Mouse (Mus musculus): ENCODE data around the gene Vps11. TPM values are rescaled to one million over a fixed set of nuclear protein-coding genes. Genes with fewer than 3 reads are reported as not detected.
"Not testable (repeated sequence)": the region's sequence is repeated elsewhere in the genome, so short reads cannot be mapped to it uniquely, and the experiment has no call there.

The Vps11 gene
- polyA plus RNA-seq, 1 experiment from 2014 or later, result 36.5 TPM

DNA sequence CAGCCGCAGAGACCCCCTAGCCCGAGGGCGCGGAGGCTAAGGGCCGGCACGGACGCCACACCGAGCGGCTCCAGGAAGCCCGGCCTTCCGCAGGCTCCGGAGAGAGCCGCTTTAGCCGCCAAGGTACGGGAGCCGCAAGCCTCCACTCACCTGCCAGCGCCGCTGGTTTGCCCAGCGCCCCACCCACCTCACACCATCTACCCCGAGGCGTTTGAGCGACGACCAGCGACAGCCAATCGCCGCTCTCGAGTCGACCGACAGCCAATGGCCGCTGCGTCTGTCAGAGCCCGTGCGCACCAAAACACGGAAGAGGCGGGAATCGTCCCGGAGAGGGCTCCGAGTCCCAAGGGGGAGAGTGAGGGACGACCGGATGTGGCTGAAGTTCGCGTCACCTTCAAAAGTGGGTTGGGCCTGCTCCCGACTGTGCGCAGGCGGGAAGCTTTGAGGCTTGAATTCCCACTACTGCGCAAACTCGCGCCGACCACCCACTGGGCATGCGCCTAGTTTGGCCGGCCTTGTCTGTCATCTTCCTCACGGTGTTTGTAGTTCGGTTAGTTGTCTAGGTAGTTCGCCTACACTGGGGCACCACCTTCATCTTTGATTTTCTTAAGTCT lies 55.9 kb downstream of the Vps11 start, which contains the start of gene Hinfp:
TSS of gene Hinfp (minus strand) at position 206 of the 614 bp plus-strand sequence.
- peak within 1 kb of the TSS; percentile 74 for H3K27ac ChIP-seq (replicated peaks)
- WGBS, result under 1% methylated on average over 54 of the region's 54 CpGs
- H3K4me1 ChIP-seq, result peaks cover 15% of the 10 kb centered on the region

DNA sequence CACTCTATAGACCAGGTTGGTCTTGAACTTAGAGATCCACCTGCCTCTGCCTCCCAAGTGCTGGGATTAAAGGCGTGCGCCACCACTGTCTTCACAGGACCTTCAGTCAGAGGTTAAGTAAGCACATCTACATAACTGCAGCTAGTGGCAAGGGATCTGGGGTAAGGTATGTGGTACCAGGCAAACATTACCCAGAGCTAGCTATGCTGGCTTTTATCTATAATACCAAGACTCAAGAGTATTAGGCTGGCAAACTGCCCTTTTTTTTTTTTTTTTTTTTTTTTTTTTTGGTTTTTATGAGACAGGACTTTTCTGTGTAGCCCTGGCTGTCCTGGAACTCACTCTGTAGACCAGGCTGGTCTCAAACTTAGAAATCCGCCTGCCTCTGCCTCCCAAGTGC lies 61.5 kb downstream of the Vps11 start:
- not testable (repeated sequence) for H3K27me3 ChIP-seq; ATAC-seq (ENCODE audit: low FRiP score, low read depth); H3K4me2 ChIP-seq (replicated peaks); H3K27ac ChIP-seq (replicated peaks); H3K9me3 ChIP-seq; H3K9ac ChIP-seq (replicated peaks); H3K4me3 ChIP-seq
- peaks cover 72% of the 10 kb centered on the region for H3K36me3 ChIP-seq
- WGBS, result 94% methylated on average over 3 of the region's 3 CpGs
- H3K4me1 ChIP-seq, result peaks cover 15% of the 10 kb centered on the region

More for the DNA sequence above, 55.9 kb downstream of the Vps11 start, which contains the start of gene Hinfp:
- peak; percentile 99 for ATAC-seq (ENCODE audit: low FRiP score, low read depth)
- Histone ChIP-seq H3K36me3 (peaks cover 21% of the 10 kb centered on the region), H3K9me3 (no peaks in the 10 kb centered on the region), H3K27me3 (no peaks in the 10 kb centered on the region), H3K9ac (replicated peaks) (peak within 1 kb of the TSS; percentile 92), H3K4me2 (replicated peaks) (peak within 1 kb of the TSS; percentile 72), H3K4me3 (peak within 1 kb of the TSS; percentile 96)

Small RNA genes within 50 kb of the gene (microRNA-seq; reads per million reads assigned to microRNA genes)
- gene Gm44335, result not detected
- gene Mir7085, result not detected

Other genes starting within 250 kb of the Vps11 start
- 0.24 and 0.43 TPM in 2 replicates for gene Gm49380, start 248.2 kb downstream of the Vps11 start, polyA plus RNA-seq (2016; fragmentation: Nextera tagmentation; extraction: Ambion mirVana)
- gene Rnf26, start 248.2 kb downstream of the Vps11 start, polyA plus RNA-seq (2016; fragmentation: Nextera tagmentation; extraction: Ambion mirVana), result 60.6 and 64.2 TPM in 2 replicates
- 12.1 and 14.3 TPM in 2 replicates for gene Mcam, start 227.2 kb downstream of the Vps11 start, polyA plus RNA-seq (2016; fragmentation: Nextera tagmentation; extraction: Ambion mirVana)
- gene Cbl, start 127.6 kb downstream of the Vps11 start, polyA plus RNA-seq (2016; fragmentation: Nextera tagmentation; extraction: Ambion mirVana), result 27.2 and 32.0 TPM in 2 replicates
- not detected in 2 replicates for gene Ccdc153, start 121.0 kb downstream of the Vps11 start, polyA plus RNA-seq (2016; fragmentation: Nextera tagmentation; extraction: Ambion mirVana)
- 0.20 and 0.31 TPM in 2 replicates for gene Pdzd3, start 110.2 kb downstream of the Vps11 start, polyA plus RNA-seq (2016; fragmentation: Nextera tagmentation; extraction: Ambion mirVana)
- 2.6 and 3.3 TPM in 2 replicates for gene Nlrx1, start 93.1 kb downstream of the Vps11 start, polyA plus RNA-seq (2016; fragmentation: Nextera tagmentation; extraction: Ambion mirVana)
- 12.9 and 14.4 TPM in 2 replicates for gene Abcg4, start 73.1 kb downstream of the Vps11 start, polyA plus RNA-seq (2016; fragmentation: Nextera tagmentation; extraction: Ambion mirVana)
- 33.9 and 38.5 TPM in 2 replicates for gene Hinfp, start 56.0 kb downstream of the Vps11 start, polyA plus RNA-seq (2016; fragmentation: Nextera tagmentation; extraction: Ambion mirVana)
- gene C2cd2l, start 41.4 kb downstream of the Vps11 start, polyA plus RNA-seq (2016; fragmentation: Nextera tagmentation; extraction: Ambion mirVana), result 19.0 and 19.7 TPM in 2 replicates
- 34.7 and 39.1 TPM in 2 replicates for gene Dpagt1, start 35.7 kb downstream of the Vps11 start, polyA plus RNA-seq (2016; fragmentation: Nextera tagmentation; extraction: Ambion mirVana)
- 351 and 363 TPM in 2 replicates for gene H2afx, start 27.0 kb downstream of the Vps11 start, polyA plus RNA-seq (2016; fragmentation: Nextera tagmentation; extraction: Ambion mirVana)
- 96.4 and 109 TPM in 2 replicates for gene Hmbs, start 17.4 kb downstream of the Vps11 start, polyA plus RNA-seq (2016; fragmentation: Nextera tagmentation; extraction: Ambion mirVana)
- gene Hyou1, start 17.8 kb upstream of the Vps11 start, polyA plus RNA-seq (2016; fragmentation: Nextera tagmentation; extraction: Ambion mirVana), result 36.2 and 39.4 TPM in 2 replicates
- 24.9 and 29.3 TPM in 2 replicates for gene Slc37a4, start 35.2 kb upstream of the Vps11 start, polyA plus RNA-seq (2016; fragmentation: Nextera tagmentation; extraction: Ambion mirVana)
- 1,381 and 1,435 TPM in 2 replicates for gene Rps25, start 45.5 kb upstream of the Vps11 start, polyA plus RNA-seq (2016; fragmentation: Nextera tagmentation; extraction: Ambion mirVana)
- gene Trappc4, start 45.9 kb upstream of the Vps11 start, polyA plus RNA-seq (2016; fragmentation: Nextera tagmentation; extraction: Ambion mirVana), result 269 and 272 TPM in 2 replicates
- gene Ccdc84, start 56.9 kb upstream of the Vps11 start, polyA plus RNA-seq (2016; fragmentation: Nextera tagmentation; extraction: Ambion mirVana), result 31.9 and 33.2 TPM in 2 replicates
- not detected in 2 replicates for gene Foxr1, start 79.5 kb upstream of the Vps11 start, polyA plus RNA-seq (2016; fragmentation: Nextera tagmentation; extraction: Ambion mirVana)
- gene Upk2, start 93.3 kb upstream of the Vps11 start, polyA plus RNA-seq (2016; fragmentation: Nextera tagmentation; extraction: Ambion mirVana), result not detected in 2 replicates
- gene Bcl9l, start 121.2 kb upstream of the Vps11 start, polyA plus RNA-seq (2016; fragmentation: Nextera tagmentation; extraction: Ambion mirVana), result 10.2 and 10.4 TPM in 2 replicates
- gene Cxcr5, start 200.2 kb upstream of the Vps11 start, polyA plus RNA-seq (2016; fragmentation: Nextera tagmentation; extraction: Ambion mirVana), result not detected in 2 replicates
- gene Ddx6, start 243.2 kb upstream of the Vps11 start, polyA plus RNA-seq (2016; fragmentation: Nextera tagmentation; extraction: Ambion mirVana), result 23.8 and 25.2 TPM in 2 replicates

Measured in midbrain, embryonic 12.5 days (tissue).